Mouse (Mus musculus): ENCODE data around the gene Gm3139. TPM values are rescaled to one million over a fixed set of nuclear protein-coding genes. Genes with fewer than 3 reads are reported as not detected.
"Not testable (repeated sequence)": the region's sequence is repeated elsewhere in the genome, so short reads cannot be mapped to it uniquely, and the experiment has no call there.

Gm3139 gene
- polyA plus RNA-seq (2014; fragmentation: Nextera tagmentation; extraction: Ambion mirVana): not detected in 2 replicates

GRCm38 (mm10) chr5:94525987-94526386 lies at the start of gene Gm3139:
Gene Gm3139 (plus strand): TSS chr5:94526287.
- ATAC-seq (ENCODE audit: insufficient number of reproducible peaks, insufficient read depth, low FRiP score, low read depth); H3K27me3 ChIP-seq (ENCODE audit: control insufficient read depth, insufficient read depth, low read length); H3K4me3 ChIP-seq (ENCODE audit: low read depth, low read length); H3K9me3 ChIP-seq (ENCODE audit: control insufficient read depth, low read depth, low read length); H3K27ac ChIP-seq (ENCODE audit: low read length); H3K36me3 ChIP-seq (ENCODE audit: control insufficient read depth, insufficient read depth, low read length); H3K4me2 ChIP-seq (replicated peaks; ENCODE audit: low read depth, low read length); H3K4me1 ChIP-seq (ENCODE audit: control insufficient read depth, insufficient read depth, low read length); H3K9ac ChIP-seq (replicated peaks; ENCODE audit: low read depth, low read length): not testable (repeated sequence)
- no CpG with 5 or more reads among the region's 2 CpGs for WGBS

Other genes with a start within 250 kb of the Gm3139 start
- not detected in 2 replicates for gene A430089I19Rik, start 219.5 kb upstream of the Gm3139 start, polyA plus RNA-seq (2014; fragmentation: Nextera tagmentation; extraction: Ambion mirVana)
- gene Gm6502, start 211.9 kb upstream of the Gm3139 start, polyA plus RNA-seq (2014; fragmentation: Nextera tagmentation; extraction: Ambion mirVana): not detected in 2 replicates
- not detected in 2 replicates for gene AA792892, start 186.5 kb upstream of the Gm3139 start, polyA plus RNA-seq (2014; fragmentation: Nextera tagmentation; extraction: Ambion mirVana)
- gene Gm7682, start 80.5 kb upstream of the Gm3139 start, polyA plus RNA-seq (2014; fragmentation: Nextera tagmentation; extraction: Ambion mirVana): not detected in 2 replicates
- gene Gm3147, start 90.1 kb downstream of the Gm3139 start, polyA plus RNA-seq (2014; fragmentation: Nextera tagmentation; extraction: Ambion mirVana): not detected in 2 replicates
- not detected in 2 replicates for gene Gm6509, start 97.7 kb downstream of the Gm3139 start, polyA plus RNA-seq (2014; fragmentation: Nextera tagmentation; extraction: Ambion mirVana)
- not detected in 2 replicates for gene Gm6205, start 122.1 kb downstream of the Gm3139 start, polyA plus RNA-seq (2014; fragmentation: Nextera tagmentation; extraction: Ambion mirVana)

Data from stomach, embryonic 14.5 days (tissue).